Mouse (Mus musculus) intestine, postnatal 0 days (tissue): Measurements from ENCODE around the gene Uimc1. TPM values are rescaled to one million over a fixed set of nuclear protein-coding genes. Genes with fewer than 3 reads are reported as not detected.

Source experiments
- ATAC-seq: fragments of 200-750 bp; cut with Nextera tagmentation; 2 replicates; pipeline ENCODE4 v1.8.0; 2017; ENCODE audit warnings: mild to moderate bottlenecking, moderate TSS enrichment, moderate library complexity
- H3K27ac ChIP-seq: fragments of 300-500 bp; sonication (generic); 2 replicates; pipeline ENCODE4 v1.5.1; 2014; ENCODE audit warnings: mild to moderate bottlenecking, low read depth, low read length, moderate library complexity
- H3K27me3 ChIP-seq: fragments of 300-500 bp; sonication (generic); replicated peaks from 2 replicates; pipeline ENCODE4 v1.6.1; 2014; ENCODE audit warnings: low read length, mixed read lengths; ENCODE audit not compliant: control insufficient read depth, insufficient read depth
- H3K36me3 ChIP-seq: fragments of 300-500 bp; sonication (generic); 2 replicates; pipeline ENCODE4 v1.6.1; 2014; ENCODE audit warnings: mild to moderate bottlenecking, moderate library complexity; ENCODE audit not compliant: control insufficient read depth, insufficient read depth
- H3K4me1 ChIP-seq: fragments of 300-500 bp; sonication (generic); replicated peaks from 2 replicates; pipeline ENCODE4 v1.6.1; 2014; ENCODE audit warnings: antibody characterized with exemption, low read length, mixed read lengths; ENCODE audit not compliant: control insufficient read depth, insufficient read depth
- H3K4me2 ChIP-seq: fragments of 300-500 bp; sonication (generic); replicated peaks from 2 replicates; pipeline ENCODE4 v1.6.1; 2014; ENCODE audit warnings: low read depth, mild to moderate bottlenecking, moderate library complexity
- H3K4me3 ChIP-seq: fragments of 300-500 bp; sonication (generic); 2 replicates; pipeline ENCODE4 v1.5.1; 2014; ENCODE audit warnings: low read depth, low read length
- H3K9ac ChIP-seq: fragments of 300-500 bp; sonication (generic); 2 replicates; pipeline ENCODE4 v1.6.1; 2014; ENCODE audit warnings: mild to moderate bottlenecking, low read depth, low read length
- H3K9me3 ChIP-seq: fragments of 300-500 bp; sonication (generic); 2 replicates; pipeline ENCODE4 v1.6.1; 2016; ENCODE audit warnings: mixed run types; ENCODE audit not compliant: control insufficient read depth
- CTCF ChIP-seq: sonication (generic); IDR thresholded peaks from 2 replicates; pipeline ENCODE4 v1.5.1; 2016; ENCODE audit warnings: low read depth, mild to moderate bottlenecking, control low read depth, antibody characterized with exemption, moderate library complexity
- WGBS: fragments of 180-500 bp; shearing (Covaris S2); extraction: QIAGEN DNeasy Blood & Tissue Kit; methylation state at CpG from one replicate; pipeline ENCODE4 v1.1.7; 2014; 5-methylcytosine and 5-hydroxymethylcytosine counted together
- polyA plus RNA-seq: library from polyadenylated mRNA; unstranded; fragments of >200 nt; fragmentation: Nextera tagmentation; extraction: Ambion mirVana; gene quantifications from 2 replicates; pipeline ENCODE4 v1.2.1, GENCODE M21; 2015

The Uimc1 gene
- polyA plus RNA-seq, result 14.1 and 15.9 TPM in 2 replicates

DNA sequence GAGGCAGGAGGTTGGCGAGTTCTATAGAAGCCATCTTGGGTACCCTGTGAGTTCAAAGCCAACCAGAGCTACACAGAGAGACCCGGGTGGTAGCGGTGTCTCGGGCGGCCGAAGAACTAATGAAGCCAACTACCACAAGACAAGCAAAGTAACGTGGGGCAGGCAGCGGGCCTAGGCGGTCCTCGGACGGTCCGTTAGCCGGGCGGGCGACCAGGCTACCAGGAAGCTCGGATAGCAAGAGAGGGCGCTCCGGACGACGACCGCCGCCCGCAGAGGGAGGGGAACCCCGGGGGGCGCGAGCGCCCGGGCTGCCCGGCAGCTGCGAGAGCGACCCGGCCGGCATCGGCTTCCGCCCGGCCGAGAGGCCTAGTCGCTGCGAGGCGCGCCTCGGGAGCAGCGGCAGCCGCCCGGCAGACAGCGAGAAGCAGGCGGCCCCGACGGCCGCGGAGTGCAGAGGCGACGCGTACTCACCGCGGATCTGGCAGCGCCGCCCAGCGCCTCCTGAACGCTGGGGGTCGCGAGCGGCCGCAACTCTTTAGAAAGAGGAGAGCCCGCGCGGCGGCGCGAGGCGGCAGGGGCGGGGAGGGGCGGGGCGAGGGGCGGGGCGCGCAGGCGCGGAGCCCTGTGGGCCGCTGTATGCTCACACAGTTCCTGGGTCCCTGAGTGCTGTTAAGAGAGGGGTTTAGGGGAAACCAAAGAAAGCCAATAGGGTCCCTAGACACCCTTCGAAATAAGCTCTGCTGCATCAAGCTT, at the start of gene Uimc1:
Gene Uimc1, minus strand, starts transcription at position 575 of the 753 bp plus-strand sequence.
- Histone ChIP-seq H3K4me1 (no peaks in the 10 kb centered on the region; the same call in 1 of the 2 replicates), H3K4me2 (peak within 1 kb of the TSS; percentile 79), H3K9ac (peak within 1 kb of the TSS; percentile 78), H3K27ac (peak within 1 kb of the TSS; percentile 86), H3K27me3 (no peaks in the 10 kb centered on the region), H3K4me3 (peak within 1 kb of the TSS; percentile 81), H3K9me3 (no peaks in the 10 kb centered on the region), H3K36me3 (no peaks in the 10 kb centered on the region)
- peak; percentile 85 for ATAC-seq
- WGBS, result under 1% methylated on average over 79 of the region's 81 CpGs
- peak; percentile 67 for TF ChIP-seq CTCF

DNA sequence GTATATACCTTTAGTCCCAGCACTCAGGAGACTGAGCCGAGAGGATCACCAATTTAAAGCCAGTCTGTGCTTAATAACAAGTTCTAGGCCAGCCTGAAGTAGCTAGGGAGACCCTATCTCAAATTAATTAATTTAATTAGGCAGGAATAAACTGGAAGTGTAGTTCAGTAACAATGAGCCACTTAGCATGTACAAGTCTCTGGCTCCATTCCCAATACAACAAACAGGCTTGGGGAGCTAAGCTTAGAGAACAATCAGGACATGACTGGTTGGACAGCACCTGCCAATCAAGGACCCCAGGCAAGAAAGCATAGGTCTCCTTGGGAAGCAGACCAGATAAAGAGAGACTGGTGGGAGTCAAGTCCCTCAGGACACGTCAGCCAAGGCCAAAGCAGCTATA, 40.2 kb upstream of the Uimc1 start:
- Histone ChIP-seq H3K4me2 (no peak overlapping the region), H3K9ac (no peak overlapping the region), H3K36me3 (no peaks in the 10 kb centered on the region), H3K27ac (no peak overlapping the region), H3K4me3 (no peak overlapping the region), H3K27me3 (no peaks in the 10 kb centered on the region), H3K9me3 (no peaks in the 10 kb centered on the region), H3K4me1 (no peaks in the 10 kb centered on the region)
- ATAC-seq, result no peak
- TF ChIP-seq CTCF, result no peak
- WGBS, result 88% methylated on average over 2 of the region's 2 CpGs

DNA sequence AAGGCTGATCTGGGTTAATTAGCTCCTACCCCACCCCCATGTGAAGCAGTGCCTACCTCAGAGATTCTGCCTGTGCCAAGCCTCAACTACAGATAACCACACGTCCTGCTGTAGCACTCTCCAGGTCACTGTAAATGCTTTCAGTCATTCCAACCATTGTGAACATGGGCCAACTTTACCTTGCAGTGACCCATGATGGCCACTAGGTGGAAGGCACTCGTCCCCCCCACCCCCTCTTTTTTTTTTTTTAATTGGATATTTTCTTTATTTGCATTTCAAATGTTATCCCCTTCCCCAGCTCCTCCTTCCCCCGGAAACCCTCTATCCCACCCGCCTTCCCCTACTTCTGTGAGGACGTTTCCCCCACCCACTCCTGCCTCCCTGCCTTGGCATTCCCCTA, 35.3 kb upstream of the Uimc1 start:
- no peaks in the 10 kb centered on the region for H3K27me3 ChIP-seq
- ATAC-seq, result no peak
- H3K36me3 ChIP-seq, result peaks cover 26% of the 10 kb centered on the region
- no peaks in the 10 kb centered on the region for H3K4me1 ChIP-seq
- H3K27ac ChIP-seq, result no peak overlapping the region
- WGBS, result 10% methylated on average over 5 of the region's 5 CpGs
- H3K4me3 ChIP-seq, result no peak overlapping the region
- H3K9me3 ChIP-seq, result no peaks in the 10 kb centered on the region
- peak; percentile 75 for TF ChIP-seq CTCF
- H3K4me2 ChIP-seq, result no peak overlapping the region; the same call in 1 of the 2 replicates
- H3K9ac ChIP-seq, result no peak overlapping the region

DNA sequence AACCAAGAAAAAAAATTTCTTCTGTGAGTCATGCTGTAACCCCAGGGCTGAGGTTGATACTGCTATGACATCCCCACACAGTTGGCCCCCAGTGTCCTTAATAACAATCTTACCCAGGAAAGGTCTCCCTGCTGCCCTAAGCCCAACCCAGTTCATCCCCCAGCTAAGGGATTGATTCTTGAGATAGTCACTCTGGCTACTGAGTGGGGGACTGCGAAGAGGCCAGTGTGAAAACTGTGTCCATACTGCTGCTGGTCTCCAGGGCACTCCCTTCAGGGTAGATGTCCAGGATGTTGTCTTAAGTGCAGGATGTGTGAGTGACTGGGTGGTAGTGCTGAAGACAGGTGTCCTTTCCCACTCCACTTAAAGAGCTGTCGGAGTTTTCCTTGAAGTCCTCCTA, 33.3 kb upstream of the Uimc1 start, which contains the start of gene Gm17617:
Gene Gm17617, minus strand, starts transcription at position 101 of the 400 bp plus-strand sequence.
- no peak within 1 kb of the TSS for H3K9ac ChIP-seq
- H3K9me3 ChIP-seq, result no peaks in the 10 kb centered on the region
- H3K27me3 ChIP-seq, result no peaks in the 10 kb centered on the region
- no peak within 1 kb of the TSS for H3K27ac ChIP-seq
- no peak within 1 kb of the TSS for H3K4me3 ChIP-seq
- no peak for TF ChIP-seq CTCF
- peaks cover 34% of the 10 kb centered on the region for H3K36me3 ChIP-seq
- no peak for ATAC-seq
- no peaks in the 10 kb centered on the region for H3K4me1 ChIP-seq
- WGBS, result 93% methylated on average over 2 of the region's 2 CpGs
- H3K4me2 ChIP-seq, result no peak within 1 kb of the TSS

DNA sequence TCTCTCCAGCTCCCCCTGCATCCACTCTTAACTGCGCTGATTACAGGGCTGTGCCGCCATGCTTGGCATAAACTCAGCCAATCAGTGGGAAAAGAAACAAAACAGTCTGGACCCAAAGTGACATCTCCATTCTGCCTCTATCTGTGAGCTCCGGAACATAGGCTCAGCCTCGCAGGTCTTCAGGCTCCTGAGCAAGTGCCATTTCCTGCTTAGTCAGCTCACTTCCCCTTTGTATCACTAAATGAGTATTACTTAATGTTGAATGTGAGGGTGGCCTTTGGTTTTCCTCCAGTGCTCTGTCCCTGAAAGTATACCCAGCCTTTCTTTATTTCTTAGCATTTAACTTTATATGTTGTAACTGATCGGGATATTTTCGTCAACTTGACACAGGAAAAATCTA, 24.8 kb upstream of the Uimc1 start:
- WGBS, result 93% methylated on average over 6 of the region's 6 CpGs
- Histone ChIP-seq H3K9me3 (no peaks in the 10 kb centered on the region), H3K4me2 (no peak overlapping the region), H3K4me1 (no peaks in the 10 kb centered on the region), H3K9ac (no peak overlapping the region), H3K27me3 (no peaks in the 10 kb centered on the region), H3K4me3 (no peak overlapping the region), H3K27ac (no peak overlapping the region), H3K36me3 (peaks cover 37% of the 10 kb centered on the region)
- no peak for ATAC-seq
- no peak for TF ChIP-seq CTCF

DNA sequence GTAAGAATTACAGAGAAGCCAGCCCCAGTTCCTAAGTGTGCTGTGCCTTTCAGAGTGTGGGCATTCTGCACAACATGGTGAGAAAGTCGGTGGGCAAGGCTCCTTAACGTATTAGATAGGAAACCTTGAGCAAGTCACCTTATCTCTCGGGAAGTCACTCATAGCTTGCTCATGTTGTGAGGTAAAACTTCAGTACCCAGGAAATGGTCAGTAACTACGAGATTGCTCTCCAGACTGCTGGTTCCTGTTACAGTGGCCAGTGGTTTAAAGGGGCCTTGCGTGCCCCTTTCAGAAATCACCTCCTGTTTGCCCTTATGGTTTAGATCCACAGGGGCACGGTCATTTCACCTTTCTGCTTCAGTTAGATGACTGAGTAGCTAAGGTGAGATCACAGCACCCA, 14.3 kb upstream of the Uimc1 start:
- Histone ChIP-seq H3K4me3 (no peak overlapping the region), H3K4me2 (no peak overlapping the region), H3K27ac (peak overlapping the region; percentile 9; the same call in 1 of the 2 replicates), H3K27me3 (no peaks in the 10 kb centered on the region), H3K9me3 (no peaks in the 10 kb centered on the region), H3K4me1 (no peaks in the 10 kb centered on the region), H3K9ac (no peak overlapping the region), H3K36me3 (peaks cover 27% of the 10 kb centered on the region)
- no peak for TF ChIP-seq CTCF
- ATAC-seq, result peak; percentile 39; the same call in 1 of the 2 replicates
- 65% methylated on average over 6 of the region's 6 CpGs for WGBS
